Mouse (Mus musculus) heart, adult 9 months (tissue): ENCODE measurements at regions not wholly inside any gene's neighbourhood (a gene's known extent, or its start where the extent isn't known, plus 50 kb on each side); places are given as distances from the start of the nearest gene placed in this dataset.

Source experiments
- DNase-seq, 2 experiments: peaks; one replicate each; pipeline ENCODE4 v3.0.0; 2022; ENCODE audit warnings: low spot score in 2 of 2

- peak in 1 of 2 experiments; percentile 25 for DNase-seq
Measured at GRCm38 (mm10) chr14:40455631-40456030, 437.4 kb downstream of the Sh2d4b start.

GRCm38 (mm10) chr14:40450823-40451222 is 442.2 kb downstream of the Sh2d4b start:
- DNase-seq, result peak; percentile 12 to 33

GRCm38 (mm10) chr14:40449566-40449965 is 443.5 kb downstream of the Sh2d4b start:
- DNase-seq, result peak in 1 of 2 experiments; percentile 20
